Mouse (Mus musculus) mesoderm, embryonic 11.5 days (tissue): Measurements from ENCODE around the gene Gna13.
A peak's percentile ranks its signal among the peaks of the same experiment; 100 is the strongest.
"Not testable (repeated sequence)": the region's sequence is repeated elsewhere in the genome, so short reads cannot be mapped to it uniquely, and the experiment has no call there.

Experiments used
- DNase-seq: peaks from one replicate; pipeline ENCODE4 v3.0.0-alpha.2; 2012; ENCODE audit warnings: low read depth, low spot score

The Gna13 gene

GRCm38 (mm10) chr11:109362463-109363190 is at the start of gene Gna13:
Gene Gna13, plus strand, starts transcription at chr11:109362831.
- DNase-seq: peak; percentile 96

- no peak for DNase-seq
Measured at GRCm38 (mm10) chr11:109316921-109317320, 45.7 kb upstream of the Gna13 start.

GRCm38 (mm10) chr11:109319471-109319870 is 43.2 kb upstream of the Gna13 start:
- no peak for DNase-seq

DNA sequence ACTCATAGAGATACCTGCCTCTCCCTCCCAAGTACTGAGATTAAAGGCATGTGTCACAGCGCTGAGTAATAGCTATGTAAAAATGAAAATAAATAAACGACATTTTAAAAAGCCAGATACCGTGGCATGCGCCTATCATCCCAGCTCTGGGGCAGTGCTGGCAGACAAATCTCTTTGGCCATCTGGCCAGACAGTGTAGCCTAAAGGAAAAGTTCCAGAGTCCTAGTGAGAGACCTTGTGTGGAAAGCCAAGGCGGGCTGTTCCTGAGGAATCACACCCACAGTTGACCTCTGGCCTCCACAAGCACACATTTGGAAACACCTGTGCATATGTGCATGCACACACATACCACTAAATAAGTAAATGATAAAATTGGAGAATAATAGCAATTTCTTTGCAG is 42.7 kb upstream of the Gna13 start:
- no peak for DNase-seq

- no peak for DNase-seq
Measured at GRCm38 (mm10) chr11:109320361-109320933, 42.2 kb upstream of the Gna13 start.

GRCm38 (mm10) chr11:109326270-109326669 is 36.4 kb upstream of the Gna13 start:
- DNase-seq: no peak

DNA sequence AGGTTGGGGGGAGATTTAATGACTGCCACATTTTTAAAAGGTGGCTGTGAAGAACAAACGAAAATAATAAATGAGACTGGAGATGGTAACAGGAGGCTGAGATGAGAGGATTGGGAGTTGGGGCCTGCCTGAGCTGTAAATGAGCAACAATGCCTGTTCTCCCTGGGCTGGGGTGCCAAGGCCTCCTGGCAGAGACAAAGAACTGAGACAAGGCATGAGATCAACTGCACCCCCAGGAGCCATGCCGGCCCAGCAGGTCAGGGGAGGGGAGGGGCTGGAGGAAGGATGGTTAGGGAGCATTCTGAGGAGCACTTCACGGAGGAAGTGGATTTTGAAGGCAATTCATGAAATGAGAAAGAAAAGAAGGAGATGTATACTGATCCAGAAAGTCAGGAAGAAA is 35.2 kb upstream of the Gna13 start:
- no peak for DNase-seq

DNA sequence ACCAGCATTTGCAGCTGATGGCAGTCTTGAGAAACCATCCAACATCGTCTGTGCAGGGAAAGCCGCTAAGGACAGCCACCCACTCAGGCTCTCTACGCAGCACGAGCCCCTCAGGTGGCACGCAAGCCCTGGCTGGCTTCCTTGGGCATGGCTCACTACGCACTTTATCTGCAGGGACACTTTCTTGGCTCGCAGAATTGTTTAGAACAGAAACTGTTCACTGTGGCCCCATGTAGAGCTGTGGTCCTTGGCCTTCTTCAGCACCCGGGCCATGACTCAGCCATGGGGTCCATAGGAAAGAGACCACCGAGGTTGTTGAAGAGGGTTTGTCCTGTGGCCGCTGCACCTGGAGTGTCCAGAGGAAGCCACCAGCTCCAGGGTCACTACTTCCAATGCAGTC is 34.7 kb upstream of the Gna13 start:
- DNase-seq: no peak

GRCm38 (mm10) chr11:109329331-109329730 is 33.3 kb upstream of the Gna13 start:
- DNase-seq: no peak

DNA sequence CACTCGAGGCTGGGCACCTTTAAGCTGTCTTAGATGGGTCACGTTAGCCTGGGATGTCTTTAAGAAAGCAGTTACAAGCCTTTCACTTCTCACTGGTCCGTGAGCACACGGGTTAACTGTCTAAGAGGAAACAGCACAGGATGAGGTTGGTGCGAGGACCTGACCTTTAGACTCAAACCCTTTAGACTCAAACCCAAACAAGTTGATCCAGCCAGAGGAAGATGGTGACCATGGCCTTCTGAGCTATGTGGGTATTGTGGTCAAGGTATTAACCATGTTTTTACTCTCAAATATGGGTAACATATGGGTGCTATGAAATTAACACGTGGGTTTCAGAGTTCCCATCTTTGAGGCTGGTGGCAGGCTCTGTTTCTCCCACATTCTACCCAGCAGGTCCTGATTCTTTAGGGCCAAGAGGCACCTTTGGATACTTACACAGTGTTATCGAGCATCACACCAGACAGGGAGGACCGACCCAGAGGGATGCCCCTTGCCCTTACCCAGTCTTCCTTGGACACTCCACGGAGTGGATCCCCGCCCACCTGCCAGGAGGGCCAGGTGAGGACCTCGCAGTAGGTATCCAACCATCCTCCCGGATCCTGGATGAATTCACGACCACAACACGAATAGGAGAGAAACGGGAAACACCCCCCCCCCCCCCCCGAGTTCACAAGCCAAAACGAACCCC is 31.8 kb upstream of the Gna13 start:
- DNase-seq: no peak

DNA sequence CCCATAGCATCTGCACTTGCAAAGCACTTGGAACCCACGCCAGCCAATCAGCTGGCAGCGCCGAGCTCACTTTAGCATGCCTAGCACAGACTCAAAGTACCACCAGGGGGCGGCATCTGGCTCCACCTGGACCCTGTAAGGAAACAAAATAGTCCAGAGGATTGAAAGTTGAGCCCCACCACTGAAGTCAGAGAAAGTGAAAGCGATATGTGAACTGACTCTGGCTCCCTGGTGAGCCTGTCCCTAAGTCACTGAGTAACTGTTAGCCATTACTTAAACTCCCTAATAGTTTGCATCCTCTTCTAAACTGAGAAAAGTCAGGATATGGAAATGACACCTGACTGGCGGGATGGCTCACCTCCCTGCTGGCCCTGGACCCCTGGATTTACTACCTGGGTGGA is 31.2 kb upstream of the Gna13 start:
- DNase-seq: peak; percentile 95

DNA sequence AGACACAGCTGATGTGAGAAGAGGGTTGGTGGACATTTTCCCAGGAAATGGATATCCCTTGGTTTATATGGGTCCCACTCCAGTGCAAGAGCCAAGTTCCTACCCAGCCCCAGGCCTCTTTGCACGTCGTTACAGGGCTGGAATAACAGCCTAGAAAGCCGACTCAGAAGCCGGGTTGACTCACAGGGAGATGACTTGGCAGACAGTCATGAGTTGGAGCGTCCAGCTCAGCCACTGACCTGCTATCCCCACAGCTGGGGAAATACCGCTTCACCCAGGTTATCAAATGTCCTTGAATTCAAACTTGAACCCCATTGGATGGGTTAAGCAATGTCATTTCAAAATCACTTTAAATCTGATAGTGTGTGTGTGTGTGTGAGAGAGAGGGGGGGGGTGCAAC is 29.9 kb upstream of the Gna13 start:
- DNase-seq: no peak

DNA sequence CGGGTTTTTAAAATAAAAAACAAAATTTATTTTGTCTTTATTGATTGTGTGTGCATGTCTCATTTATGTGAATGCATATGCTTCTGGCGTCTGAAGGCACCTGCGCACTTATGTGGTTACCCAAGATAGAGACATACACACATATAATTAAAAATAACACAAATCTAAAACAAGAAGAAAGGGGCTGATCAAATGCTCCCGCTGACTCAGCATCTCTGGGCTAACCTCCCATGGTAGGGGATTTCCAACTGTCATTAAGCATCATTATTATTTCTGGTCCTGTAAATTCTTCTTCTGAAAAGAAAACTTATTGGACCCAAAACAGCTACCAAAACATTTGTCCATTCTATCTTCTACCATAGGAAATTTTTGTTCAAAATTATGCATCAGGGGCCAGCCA is 27.9 kb upstream of the Gna13 start:
- no peak for DNase-seq

DNA sequence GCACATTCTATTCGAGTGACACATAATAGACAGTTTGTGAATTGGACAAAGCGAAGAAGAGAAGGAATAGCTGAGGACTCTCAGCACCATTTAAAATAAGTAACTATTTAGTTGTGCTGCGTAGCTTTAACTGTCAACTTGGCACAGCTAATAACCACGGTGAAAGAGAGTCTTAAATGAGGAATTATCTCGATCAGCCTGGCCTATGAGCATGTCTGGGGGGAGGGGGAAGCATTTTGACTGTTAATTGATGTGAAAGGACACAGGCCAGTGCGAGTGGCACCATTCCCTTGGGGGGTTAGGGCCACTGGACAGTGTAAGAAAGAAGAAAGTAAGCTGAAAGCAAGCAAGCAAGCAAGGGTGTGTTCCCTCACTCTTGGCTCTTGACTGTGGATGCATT is 26.7 kb upstream of the Gna13 start:
- no peak for DNase-seq

GRCm38 (mm10) chr11:109339155-109339938 is 23.3 kb upstream of the Gna13 start:
- DNase-seq: no peak

GRCm38 (mm10) chr11:109340541-109340940 is 22.1 kb upstream of the Gna13 start:
- no peak for DNase-seq

GRCm38 (mm10) chr11:109342666-109343065 is 20.0 kb upstream of the Gna13 start:
- DNase-seq: not testable (repeated sequence)

DNA sequence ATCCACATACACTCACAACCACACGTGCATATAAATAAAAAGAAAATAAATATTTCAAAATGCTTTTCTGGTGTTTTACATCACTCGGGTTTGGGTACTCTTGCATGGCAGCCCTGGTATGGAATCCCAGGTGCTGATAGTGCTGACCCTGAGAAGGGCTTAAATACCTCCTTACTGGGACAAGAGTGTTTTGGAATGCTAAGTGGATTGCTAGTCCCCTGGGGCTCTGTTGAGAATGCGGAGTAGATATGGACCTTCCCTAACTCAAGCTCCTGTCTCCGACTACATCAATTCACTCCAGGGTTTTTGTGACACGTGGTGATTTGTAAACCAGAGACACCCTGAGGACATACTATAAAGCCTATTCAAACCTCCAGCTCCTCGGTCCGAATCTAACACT is 19.1 kb upstream of the Gna13 start:
- no peak for DNase-seq

GRCm38 (mm10) chr11:109343991-109344599 is 18.5 kb upstream of the Gna13 start:
- DNase-seq: no peak

DNA sequence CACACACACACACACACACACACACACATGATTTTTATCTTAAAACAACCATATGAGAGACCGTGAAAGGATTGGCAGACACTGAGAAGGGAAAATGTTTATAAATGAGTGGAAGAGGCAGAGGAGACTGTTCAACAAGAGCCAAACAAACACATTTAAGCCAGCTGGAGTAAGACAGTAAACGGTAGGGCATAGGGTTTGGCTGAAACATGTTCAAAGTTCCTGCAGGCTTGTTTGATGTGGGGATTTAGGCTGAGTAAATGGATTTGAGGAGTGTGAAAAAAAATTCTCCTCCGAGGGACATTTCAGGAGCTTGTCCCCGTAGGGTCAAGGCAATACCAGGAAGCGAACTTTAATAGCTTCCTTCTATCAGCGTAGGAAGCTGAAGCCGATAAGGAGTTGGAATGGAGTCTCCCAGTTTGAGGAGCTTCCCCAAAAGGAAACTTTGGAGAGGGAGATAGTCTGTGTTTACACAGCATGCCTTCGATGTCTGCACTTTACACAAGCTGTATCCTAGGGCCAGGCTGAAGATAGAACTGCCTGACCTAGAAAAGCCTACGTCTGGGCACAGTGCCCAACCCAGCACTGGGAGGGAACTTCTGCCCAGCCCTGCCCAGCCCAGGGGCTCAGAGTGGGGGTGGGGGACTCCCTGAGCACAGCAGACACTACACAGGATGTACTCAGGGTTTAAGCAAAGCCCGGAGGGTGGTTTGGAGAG is 15.2 kb upstream of the Gna13 start:
- DNase-seq: no peak

- no peak for DNase-seq
Measured at GRCm38 (mm10) chr11:109348408-109348807, 14.2 kb upstream of the Gna13 start.
